Mouse (Mus musculus) lung, postnatal 10 days (tissue): Measurements from ENCODE around the gene Crybg3.
"Not testable (repeated sequence)": the region's sequence is repeated elsewhere in the genome, so short reads cannot be mapped to it uniquely, and the experiment has no call there.

Experiments used
- DNase-seq: peaks from one replicate; pipeline ENCODE4 v3.0.0; 2021

The Crybg3 gene

GRCm38 (mm10) chr16:59529570-59529969 is 71.2 kb downstream of the Crybg3 start:
- no peak for DNase-seq

- DNase-seq, result no peak
Observed at GRCm38 (mm10) chr16:59526939-59527338, 73.8 kb downstream of the Crybg3 start.

- no peak for DNase-seq
Observed at GRCm38 (mm10) chr16:59521752-59522423, 78.9 kb downstream of the Crybg3 start.

DNA sequence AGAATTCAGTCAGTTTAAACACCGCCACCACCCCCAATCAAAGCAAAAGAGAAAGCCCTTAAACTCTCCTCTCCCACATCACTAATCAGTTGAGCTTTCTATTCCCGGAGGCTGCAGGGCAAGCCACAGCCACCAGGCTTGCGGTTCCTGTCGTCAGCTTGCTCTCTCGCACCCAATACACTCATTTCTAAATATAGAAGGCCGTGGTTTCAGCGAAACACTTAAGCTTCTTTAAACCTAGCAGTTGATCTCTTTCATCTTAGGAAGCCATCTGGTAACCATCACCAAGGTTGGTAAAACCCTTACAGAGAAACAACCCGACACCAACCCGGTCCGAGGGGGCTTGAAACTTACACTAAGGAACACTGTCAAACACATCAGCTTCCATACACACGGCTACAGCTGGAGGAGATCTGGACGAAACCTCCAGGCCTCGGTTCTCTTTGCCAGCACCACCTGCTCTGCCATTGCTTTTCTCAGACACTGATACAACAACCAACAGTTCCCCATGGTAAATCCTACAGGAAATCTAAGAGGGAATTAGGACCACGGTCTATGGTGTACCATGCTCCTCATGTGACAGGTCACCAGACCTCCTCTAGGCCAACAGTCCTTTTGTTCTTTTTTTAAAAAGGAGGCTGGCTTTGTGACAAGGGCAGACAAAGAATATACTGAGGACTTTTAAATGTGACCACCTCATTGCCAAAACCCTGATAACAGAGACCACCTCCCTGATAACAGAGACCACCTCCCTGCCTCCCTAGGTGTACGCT is 83.1 kb downstream of the Crybg3 start:
- no peak for DNase-seq

- no peak for DNase-seq
Observed at GRCm38 (mm10) chr16:59516965-59517364, 83.8 kb downstream of the Crybg3 start.

DNA sequence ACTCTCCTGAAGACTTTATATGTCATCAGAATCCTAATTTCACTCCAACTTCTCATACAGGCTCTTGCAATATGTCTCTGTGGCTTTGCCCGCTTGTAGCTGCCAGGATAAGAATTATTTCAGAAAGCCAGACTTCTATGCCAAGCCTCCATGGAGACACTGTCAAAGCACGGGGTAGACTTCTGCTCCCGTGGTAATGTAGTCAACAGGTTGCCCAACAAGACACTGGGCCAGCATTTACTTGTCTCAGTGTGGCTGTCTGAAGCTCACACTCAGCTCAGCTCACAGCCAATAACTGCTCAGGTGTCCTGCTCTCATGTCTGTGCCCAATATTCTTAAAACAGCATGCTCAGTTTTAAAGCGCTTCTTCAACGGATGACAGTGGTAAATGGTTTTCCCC is 85.6 kb downstream of the Crybg3 start:
- DNase-seq, result no peak

- no peak for DNase-seq
Observed at GRCm38 (mm10) chr16:59509830-59510229, 90.9 kb downstream of the Crybg3 start.

GRCm38 (mm10) chr16:59499180-59499579 is 101.6 kb downstream of the Crybg3 start:
- DNase-seq, result no peak

DNA sequence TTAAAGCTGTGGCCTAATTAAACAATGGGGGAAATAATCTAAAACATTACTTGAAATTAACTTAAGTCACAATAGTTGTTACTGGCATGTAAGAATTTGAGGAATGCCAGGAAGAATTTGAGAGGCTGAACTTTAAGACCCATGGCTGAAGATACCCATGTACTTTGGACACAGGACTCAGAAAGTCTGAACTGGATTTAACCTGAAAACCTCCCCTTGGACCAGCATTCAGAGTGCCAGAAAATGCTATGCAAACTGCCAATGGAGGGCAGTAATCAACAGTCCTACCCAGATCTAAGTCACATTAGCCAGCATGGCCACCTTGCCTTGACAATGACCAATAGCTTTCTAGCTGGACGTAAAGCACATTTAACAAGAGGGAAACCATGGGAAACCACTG is 102.8 kb downstream of the Crybg3 start:
- no peak for DNase-seq

- DNase-seq, result no peak
Observed at GRCm38 (mm10) chr16:59493199-59493598, 107.6 kb downstream of the Crybg3 start.

DNA sequence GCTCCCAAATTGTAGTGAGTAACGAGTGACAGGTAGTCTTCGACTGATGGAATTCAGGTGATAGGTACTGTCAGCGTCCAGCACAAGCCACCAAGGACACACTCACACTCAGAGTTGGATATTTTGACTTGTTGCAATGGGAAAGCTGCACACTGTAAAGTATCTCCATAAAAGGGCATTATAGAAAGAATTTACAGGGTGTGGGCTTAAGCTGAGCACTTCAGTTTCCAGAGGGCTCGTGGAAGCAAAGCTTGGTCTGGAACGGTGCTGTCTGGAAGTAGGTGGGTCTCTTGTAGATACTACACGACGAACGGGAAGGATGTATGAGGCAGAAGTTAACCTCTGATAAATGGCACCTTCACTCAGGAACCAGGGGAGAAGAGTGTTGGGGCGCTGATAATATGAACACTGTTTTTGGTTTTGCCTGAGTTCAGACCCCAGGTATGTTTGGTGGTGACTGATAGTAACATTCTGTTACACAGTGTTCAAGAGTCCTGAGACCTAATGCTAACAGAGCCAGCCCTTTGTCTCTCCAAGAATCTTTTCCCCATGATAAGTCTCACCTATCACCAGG is 112.7 kb downstream of the Crybg3 start:
- no peak for DNase-seq

- no peak for DNase-seq
Observed at GRCm38 (mm10) chr16:59487239-59487638, 113.5 kb downstream of the Crybg3 start.

DNA sequence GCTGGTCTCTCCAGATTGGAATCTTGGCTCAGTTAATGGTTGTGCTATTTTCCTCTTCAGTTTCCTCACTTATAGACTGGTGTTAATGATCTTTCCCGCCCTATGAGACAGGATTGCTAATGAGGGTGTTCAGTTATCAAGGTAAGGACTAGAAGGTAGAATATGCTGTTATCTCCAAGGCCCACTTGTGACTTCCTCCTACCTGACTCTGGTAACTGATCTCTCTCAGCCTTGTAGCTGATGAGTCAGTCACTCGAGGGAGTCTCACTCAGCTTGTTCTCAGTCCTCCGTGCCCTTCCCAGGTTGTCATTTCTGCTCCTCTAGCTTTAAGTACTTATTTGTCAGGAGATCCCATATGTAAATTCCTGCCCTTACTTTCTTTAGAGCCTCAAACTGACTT is 122.8 kb downstream of the Crybg3 start:
- no peak for DNase-seq

- DNase-seq, result peak; percentile 81
Observed at GRCm38 (mm10) chr16:59474788-59475187, 126.0 kb downstream of the Crybg3 start.

- DNase-seq, result no peak
Observed at GRCm38 (mm10) chr16:59472546-59472945, 128.2 kb downstream of the Crybg3 start.

GRCm38 (mm10) chr16:59471637-59472278 is 129.0 kb downstream of the Crybg3 start, which contains the start of gene Riox2:
TSS of gene Riox2 (plus strand) at chr16:59471775.
- DNase-seq, result peak; percentile 85

GRCm38 (mm10) chr16:59469846-59470245 is 130.9 kb downstream of the Crybg3 start:
- no peak for DNase-seq

DNA sequence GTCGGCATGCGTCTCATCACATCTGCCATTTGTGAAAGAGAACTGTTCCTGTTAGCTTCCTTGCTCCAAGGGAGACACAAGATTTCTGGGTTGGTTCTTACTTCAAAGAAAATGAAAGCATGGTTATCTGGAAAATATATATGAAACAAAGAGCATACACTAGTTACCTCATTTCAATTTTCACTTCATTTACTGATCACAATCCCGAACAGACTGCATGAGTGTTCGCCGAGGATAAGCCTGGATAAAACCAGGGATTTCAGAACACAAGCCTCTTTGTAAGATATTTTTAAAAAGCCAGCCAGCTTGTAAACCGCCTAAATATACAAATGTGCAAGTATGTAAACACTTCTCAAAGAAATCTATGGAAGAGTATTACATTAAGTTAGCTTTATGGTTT is 136.8 kb downstream of the Crybg3 start:
- no peak for DNase-seq

GRCm38 (mm10) chr16:59463567-59463966 is 137.2 kb downstream of the Crybg3 start:
- DNase-seq, result no peak

GRCm38 (mm10) chr16:59459259-59459861 is 141.4 kb downstream of the Crybg3 start:
- DNase-seq, result not testable (repeated sequence)

DNA sequence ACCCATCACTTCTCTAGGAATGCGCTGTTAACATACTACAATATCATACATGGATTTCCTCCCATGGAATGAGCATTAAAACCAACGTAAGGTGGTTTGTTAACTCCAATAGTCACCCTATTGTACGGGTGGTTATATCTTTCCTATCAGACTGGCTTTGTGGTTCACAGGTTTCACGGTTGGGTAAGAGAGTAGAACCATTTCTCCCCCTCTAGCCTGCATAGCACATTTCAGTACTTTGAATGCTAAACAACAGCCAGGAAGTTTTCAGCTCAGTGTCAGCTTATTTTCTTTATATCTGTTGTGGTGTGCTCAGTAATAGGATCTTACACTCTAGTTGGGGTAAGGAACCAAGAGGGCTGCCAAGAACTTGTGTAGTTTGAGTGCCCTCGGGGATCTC is 149.0 kb downstream of the Crybg3 start:
- no peak for DNase-seq

GRCm38 (mm10) chr16:59449092-59449491 is 151.7 kb downstream of the Crybg3 start:
- DNase-seq, result no peak

DNA sequence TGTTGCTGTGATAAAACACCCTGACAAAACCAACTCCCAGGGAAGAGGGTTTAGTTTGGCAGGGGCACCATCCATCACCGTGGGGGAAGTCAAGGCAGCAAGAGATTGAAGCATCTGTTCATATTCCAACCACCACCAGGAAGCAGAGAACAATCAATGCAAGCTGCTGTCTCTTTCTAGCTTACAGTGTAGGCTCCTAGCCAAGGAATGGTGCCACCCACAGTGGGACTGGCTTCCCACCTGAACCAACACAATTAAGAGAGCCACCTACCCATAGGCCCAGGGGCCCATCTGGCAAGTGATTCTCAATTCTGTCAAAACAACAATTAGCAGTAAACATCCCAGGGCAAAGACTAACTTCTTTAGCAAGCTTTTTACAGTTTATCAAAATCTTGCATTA is 152.6 kb downstream of the Crybg3 start:
- no peak for DNase-seq
